Mouse (Mus musculus): Measurements from ENCODE around the gene Tk2.

Tk2 gene

DNA sequence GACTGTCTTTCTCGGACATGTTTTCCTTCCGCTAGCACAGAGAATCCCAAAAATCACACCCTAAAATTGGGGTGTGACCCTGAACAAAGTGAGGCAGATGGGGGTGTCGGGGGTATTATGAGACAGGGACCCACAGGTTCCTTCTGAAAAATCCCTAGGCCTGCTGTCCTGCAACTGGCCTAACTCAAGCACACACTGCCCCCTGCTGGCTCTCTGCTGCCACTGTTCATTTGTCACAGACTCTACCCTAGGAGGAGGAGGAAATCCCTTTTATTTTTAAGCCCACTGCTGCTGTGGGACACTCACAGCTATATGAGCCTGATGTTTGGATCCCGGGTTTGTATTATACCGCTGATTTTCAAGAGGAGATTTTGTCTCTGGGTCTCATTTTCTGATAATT, 28.6 kb downstream of the Tk2 start:
- DNase-seq (ENCODE audit: low spot score), result peak; percentile 88

DNA sequence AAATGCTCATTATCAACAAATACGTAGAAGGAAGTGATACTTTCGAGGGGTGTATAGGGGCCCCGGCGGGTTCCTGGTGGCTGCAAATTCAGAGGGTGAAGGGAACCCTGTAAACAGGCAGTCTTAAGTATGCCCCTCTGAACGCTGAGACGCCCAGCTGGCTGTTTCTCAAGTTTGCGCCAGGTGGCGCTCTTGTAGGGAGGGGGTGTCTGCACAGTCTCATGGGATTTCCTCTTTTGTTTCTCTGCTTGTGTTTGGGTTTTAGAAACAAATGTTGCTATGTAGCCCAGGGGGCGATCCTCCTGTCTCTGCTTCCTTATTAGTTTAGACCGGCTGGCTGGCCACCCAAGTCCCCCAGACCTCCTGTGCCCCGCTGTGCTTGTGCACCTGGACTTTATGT, 29.3 kb downstream of the Tk2 start:
- DNase-seq (ENCODE audit: low spot score), result peak; percentile 72

DNA sequence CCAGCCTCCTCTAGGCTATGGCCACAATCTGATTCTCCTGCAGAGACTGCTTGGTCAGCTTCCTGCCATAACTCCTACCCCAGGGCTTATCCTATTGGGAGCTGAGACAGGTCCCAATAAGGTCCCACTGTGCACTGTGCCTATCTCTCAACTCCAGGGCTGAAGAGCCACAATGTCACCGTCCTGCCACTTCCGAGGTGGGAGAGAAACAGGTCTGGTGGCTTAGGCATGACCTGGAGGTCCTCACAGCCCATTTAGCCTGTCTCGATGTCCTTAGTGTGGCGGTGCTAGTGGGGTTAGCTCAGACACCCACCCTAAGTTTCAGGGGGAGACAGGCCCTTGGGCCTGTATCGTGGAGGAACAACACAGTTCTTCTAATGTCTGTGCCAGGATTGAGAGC, 30.8 kb downstream of the Tk2 start:
- no peak for DNase-seq (ENCODE audit: low spot score)

DNA sequence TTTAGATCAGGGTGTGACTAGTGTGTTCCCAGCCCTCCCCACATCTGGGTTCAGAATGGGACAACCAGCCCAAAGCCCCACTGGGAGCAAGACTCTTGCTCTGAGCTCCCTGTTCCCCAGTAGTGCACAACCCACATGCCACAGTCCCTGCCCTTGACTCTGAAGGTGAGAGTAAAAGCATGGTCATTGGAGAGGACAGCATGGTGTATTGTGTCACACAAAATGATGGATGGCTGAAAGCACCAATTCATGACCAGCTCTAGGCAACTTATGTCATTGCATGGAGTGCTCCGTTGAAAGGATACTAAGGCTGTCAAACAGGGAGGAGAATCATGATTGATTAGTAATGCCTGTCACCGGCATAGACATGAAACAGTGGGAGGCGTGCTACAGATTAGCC, 43.1 kb downstream of the Tk2 start:
- peak; percentile 6 for DNase-seq (ENCODE audit: low spot score)

DNA sequence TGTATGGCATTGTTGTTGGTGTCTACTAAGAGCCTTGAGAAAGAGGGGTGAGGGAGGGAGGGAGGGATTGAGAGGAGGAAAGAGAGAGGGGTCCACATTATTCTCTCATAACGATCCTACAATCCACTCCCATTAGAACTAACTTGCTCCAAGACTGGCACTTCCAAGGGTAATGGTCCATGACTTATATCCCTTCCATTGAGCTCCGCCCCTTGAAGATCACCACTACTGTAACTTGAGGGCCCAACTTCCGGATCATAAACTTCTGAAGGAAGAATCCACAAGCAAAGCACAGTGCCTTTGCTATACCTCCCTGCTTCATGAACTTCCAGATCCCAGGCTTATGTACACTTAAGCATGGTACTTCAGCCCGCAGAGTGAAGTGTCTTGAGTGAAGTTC, 46.0 kb downstream of the Tk2 start:
- DNase-seq (ENCODE audit: low spot score), result no peak

DNA sequence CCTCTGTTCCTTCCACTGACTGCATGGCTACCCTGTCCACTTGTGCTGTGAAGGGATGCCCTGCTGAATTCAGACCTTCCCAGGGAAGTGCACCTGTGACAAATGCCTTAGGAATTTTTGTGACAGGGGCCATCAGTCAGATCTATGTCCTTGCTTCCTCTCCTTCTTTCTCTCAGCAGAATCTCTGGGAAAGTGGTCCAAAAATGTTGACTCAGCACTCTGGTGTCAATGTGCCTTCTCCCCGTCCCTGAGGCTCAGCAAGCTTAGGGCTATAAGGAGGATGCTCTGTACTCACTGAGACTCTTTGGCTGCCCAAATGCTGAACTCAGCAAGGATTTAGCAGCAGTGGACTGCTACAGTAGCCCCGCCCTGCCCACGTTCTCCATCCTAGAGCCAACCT, 46.7 kb downstream of the Tk2 start:
- DNase-seq (ENCODE audit: low spot score), result no peak

DNA sequence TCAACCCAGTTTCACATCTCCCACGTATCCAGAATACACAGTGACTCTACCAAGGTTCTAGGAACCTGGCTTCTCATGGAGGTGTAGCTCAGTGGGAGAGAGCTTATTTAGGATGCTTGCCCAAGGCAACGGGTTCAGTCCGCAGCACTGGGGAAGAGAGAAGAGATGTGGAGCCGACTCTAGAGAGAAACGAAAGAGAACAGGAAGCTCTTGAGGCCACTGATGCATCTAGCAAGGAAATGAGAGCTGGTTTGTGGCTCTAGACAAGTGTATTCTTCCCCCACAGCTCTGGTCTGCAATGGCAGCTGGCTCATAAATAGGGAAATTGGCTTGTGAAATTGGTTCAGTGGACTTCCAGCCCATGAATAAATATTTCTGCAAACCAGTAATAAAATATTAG, 48.6 kb downstream of the Tk2 start:
- no peak for DNase-seq (ENCODE audit: low spot score)

DNA sequence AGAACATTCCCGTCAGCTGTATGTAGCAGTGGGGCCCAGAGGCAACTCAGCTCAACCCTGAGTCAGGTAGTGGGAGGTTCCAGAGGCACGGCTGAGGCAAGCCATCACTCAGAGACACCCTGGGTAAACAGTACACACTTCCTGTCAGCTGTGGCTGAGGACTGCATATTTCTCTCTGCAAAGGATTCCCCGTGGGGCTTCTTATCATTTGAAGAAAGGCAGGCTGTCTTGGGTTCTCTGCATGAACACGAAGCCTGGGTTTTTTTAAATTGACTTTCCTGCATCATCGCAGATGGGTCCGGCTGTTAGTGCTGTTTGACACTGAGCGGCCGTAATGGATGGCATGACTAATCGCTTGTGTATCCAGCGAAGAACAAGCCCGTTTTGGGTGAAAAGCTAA, 56.9 kb downstream of the Tk2 start:
- peak; percentile 65 for DNase-seq (ENCODE audit: low spot score)

DNA sequence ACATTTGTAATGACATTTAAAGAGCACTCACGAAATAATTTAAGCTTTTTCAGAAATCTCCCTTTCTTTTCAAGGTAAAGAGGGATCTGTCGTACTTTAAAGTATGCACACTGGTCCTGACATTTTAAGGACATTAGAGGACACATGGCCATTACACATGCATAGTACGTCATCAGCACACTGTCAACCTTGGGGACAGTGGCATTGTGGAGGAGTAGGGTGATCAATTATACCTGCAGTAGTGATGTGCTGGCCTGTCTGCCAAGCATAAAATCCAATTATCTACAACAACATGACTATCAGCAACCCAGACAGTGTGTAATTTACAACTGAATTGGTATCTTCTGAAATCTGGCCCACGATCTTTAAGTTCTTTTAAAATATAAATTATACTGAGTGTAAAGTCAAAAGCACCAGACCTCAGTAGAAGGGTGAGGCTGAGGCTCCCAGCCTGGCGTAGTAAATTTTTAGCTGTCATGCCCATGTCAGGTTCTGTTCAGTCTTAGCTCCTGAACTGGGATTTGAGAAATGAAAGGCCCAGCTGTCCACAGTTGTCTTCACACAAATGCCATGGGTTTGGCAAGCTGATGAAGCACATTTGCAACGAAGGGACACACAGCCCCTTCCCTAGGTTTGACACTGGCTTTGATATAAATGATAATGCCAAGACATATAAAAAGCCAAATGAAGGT, 57.4 kb downstream of the Tk2 start:
- no peak for DNase-seq (ENCODE audit: low spot score)

DNA sequence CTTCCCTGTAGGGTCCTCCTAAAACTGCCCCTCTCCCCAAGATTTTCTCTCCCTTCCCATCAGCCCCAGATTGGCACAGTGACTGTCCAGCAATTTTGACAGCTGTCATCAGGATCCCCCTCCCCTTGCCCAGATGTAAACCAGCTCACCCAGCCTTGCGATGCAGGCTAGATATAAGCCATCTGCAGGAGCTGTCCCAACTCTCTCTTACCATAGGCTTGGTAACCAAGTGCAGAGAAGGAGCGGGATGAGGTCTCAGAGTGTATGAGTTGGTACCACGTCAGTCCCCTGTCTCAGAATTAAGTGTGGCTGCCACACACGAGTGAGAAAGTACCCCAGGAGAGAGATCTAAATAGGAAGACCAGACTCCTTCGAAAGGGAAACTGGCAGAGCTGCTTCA, 59.9 kb downstream of the Tk2 start:
- no peak for DNase-seq (ENCODE audit: low spot score)

DNA sequence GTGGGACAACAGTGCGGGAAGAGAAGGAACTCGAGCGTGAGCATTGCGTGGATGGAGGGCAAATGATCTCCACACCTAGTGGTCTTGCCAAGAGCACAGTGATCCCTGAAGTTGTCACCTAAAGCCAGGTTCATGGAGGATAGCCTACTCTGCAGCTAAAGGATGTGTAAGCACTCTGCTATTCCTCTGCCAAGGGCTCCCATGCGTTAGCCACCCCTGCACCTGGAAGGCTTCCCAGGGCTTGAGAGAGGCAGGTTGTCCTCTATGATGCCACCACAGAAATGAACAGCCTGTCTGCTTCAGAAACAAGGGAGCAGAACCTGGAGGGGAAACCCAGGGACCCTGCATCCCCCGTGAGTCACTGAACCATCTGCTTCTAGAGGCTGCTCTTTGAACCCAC, 60.7 kb downstream of the Tk2 start:
- no peak for DNase-seq (ENCODE audit: low spot score)

DNA sequence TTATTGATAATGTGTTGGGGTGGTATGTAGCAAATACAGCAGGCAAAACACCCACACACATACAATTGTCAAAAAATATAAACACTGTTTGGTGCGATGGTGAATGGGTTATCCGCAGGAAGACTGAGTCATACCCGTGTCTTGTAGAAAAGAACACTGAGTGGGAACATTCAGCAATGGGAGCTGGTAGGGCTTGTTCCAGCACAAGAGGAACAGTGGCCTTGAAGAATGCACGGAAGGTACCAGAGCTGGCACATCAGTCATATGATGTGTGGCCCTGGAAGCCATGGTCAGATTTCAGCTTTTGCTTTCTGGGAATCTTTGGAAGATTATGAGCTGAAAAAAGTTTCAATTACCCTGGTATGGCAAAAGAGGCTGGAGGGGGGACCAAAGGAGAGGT, 61.5 kb downstream of the Tk2 start:
- DNase-seq (ENCODE audit: low spot score), result no peak

DNA sequence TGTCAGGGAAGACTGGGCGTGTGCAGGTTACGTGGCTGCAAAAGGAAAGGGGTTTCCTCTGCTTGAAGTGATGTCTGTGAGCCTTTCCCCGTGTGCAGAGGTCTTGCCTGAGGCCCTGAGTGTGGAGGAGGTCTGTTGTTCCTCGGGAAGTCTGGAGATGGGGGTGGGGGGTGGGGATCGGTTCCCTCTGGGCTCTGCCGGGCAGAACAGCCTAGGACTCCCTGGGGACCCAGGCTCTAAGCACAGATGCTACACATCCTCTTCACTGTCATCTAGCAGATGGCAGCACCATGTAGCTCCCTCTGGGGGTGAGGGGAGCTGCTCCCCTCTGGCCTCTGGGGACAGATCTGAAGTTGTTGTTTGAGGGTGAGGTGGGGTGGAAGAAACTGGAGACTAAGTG, 63.5 kb downstream of the Tk2 start:
- DNase-seq (ENCODE audit: low spot score), result no peak

DNA sequence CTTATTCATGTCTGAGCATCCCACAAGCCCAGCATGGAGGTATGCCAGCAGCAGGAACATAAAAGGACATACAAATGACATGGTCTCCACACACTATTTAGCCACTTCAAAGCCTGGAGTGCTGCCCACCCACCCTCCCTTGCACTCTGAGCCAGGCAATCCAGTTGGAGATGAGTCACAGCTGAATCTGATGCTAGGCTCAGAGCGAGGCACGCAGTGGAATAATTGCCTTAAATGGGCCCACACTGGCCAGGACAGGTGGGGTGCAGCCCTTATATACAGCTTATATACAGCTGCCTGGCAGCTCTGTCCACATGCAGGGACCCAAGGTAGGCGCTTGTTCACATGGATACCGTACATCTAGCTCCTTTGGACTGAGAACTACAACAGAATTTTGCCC, 71.3 kb downstream of the Tk2 start:
- DNase-seq (ENCODE audit: low spot score), result no peak
